Mouse (Mus musculus) megakaryocyte, embryonic 14.5 days (primary cell): ENCODE results near the gene Gm10486.
"Not testable (repeated sequence)": the region's sequence is repeated elsewhere in the genome, so short reads cannot be mapped to it uniquely, and the experiment has no call there.

ENCODE experiments used
- FLI1 ChIP-seq: IDR thresholded peaks from 2 replicates; pipeline ENCODE4 v1.6.1; 2012; ENCODE audit warnings: low read length, inconsistent platforms, mixed read lengths
- GATA1 ChIP-seq: IDR thresholded peaks from 3 replicates; pipeline ENCODE4 v1.6.1; 2012; ENCODE audit warnings: mixed read lengths, low read length, inconsistent platforms, borderline replicate concordance

DNA sequence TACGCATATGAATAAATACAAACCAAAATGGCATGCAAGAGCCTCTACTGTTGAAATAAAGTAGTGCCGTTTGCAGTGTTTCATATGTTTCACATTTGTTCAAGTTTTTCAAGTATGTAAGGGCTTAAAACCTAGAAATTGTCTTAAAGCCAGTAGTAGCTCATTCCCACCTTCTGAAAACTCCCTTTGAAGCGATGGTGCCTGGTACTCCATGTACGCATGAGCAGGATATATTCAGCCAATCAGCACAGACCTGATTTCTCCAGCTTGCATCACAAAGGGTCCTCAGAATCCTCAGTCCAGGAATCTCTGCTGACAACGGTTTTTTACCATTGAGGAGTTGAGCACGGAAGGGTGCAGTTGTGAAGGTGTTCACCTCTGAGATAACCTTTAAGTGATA lies at the start of gene Gm10486:
- TF ChIP-seq GATA1, FLI1: not testable (repeated sequence)
